Mouse (Mus musculus): Measurements from ENCODE around the gene Sez6l.

DNA sequence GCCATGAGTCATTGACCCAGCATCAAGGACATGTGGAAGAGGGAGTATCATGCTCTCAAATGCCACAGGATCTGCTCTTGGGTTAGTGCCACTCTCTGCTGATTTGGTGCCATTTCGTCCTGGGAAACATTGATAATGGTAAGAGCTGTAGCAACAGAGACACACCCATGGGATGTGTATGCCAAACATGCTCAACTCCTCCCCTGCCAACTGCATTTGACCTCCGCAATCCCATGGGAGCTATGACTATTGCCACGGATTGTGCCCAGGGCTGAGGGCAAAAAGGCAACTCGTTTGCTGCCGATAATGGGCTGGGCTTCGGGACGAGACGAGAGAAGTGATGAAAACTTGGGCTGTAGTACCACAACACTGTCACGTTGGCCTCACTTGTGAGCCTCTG is 19.7 kb upstream of the Sez6l start:
- no peak for TF ChIP-seq CTCF (conservative IDR thresholded peaks at IDR 0.05; ENCODE audit: low read length)
- TF ChIP-seq NANOG (IDR thresholded peaks at IDR 0.05; ENCODE audit: borderline replicate concordance, low read length) = no peak
